In the genomic region with DNA sequence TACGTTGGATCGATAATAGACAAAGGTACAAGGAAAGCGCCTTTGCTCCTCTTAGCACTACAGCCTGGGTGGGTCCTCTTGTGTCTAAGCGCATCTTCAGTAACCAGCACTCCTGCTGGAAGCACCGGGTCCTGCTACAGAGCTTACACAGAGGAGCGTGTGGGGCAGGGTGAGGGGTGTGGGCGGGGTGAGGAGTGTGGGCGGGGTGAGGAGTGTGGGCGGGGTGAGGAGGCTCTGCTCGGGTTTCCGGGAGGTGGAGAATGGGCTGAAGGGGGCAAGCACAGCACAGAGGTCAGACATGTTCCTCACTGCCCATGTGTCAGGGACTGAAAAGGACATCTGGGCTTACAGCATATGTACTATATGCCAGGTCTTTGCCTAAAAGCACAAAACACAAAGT, we compare ENCODE assay signal across 8 mouse cellular contexts. TPM values are rescaled to one million over a fixed set of nuclear protein-coding genes. Genes with fewer than 3 reads are reported as not detected.
DNase-seq lines count a peak whose midpoint lies in the region; ATAC-seq and TF ChIP-seq lines count a peak whose summit lies in the region.

No protein-coding gene starts in this region.

- peak; percentile 80 for ATAC-seq in heart, embryonic 16.5 days (replicated peaks; ENCODE audit: extremely low read depth, insufficient read depth, low FRiP score)
- peak; percentile 94 for ATAC-seq in granulocyte monocyte progenitor cell, adult 5-6 weeks (replicated peaks; ENCODE audit: poor library complexity, severe bottlenecking)
- peak; percentile 99 for ATAC-seq in liver, embryonic 12.5 days
- no peak for ATAC-seq in monocyte, adult 5-6 weeks (replicated peaks; ENCODE audit: insufficient number of reproducible peaks, low FRiP score, low TSS enrichment, poor library complexity, severe bottlenecking)

- H3K27ac ChIP-seq in heart, embryonic 16.5 days (ENCODE audit: low read length): no peak overlapping the region
- H3K27ac ChIP-seq in bone marrow, adult 2 months (ENCODE audit: control insufficient read depth, insufficient read depth, low read depth, low read length, poor library complexity): no peak overlapping the region
- peak overlapping the region; percentile 67 for H3K27ac ChIP-seq in liver, embryonic 12.5 days

- H3K4me1 ChIP-seq in heart, embryonic 16.5 days (ENCODE audit: control insufficient read depth, insufficient read depth, low read length): 0 out of 2 replicates have a peak, but pooled peaks cover 2% of the 10 kb centered on the region
- no peaks in the 10 kb centered on the region for H3K4me1 ChIP-seq in bone marrow, adult 2 months (ENCODE audit: control insufficient read depth, insufficient read depth, low read length)
- H3K4me1 ChIP-seq in liver, embryonic 12.5 days: peaks cover 42% of the 10 kb centered on the region

- peaks cover 35% of the 10 kb centered on the region for H3K36me3 ChIP-seq in heart, embryonic 16.5 days (ENCODE audit: control insufficient read depth, insufficient read depth)
- H3K36me3 ChIP-seq in liver, embryonic 12.5 days: peaks cover 75% of the 10 kb centered on the region

- H3K4me3 ChIP-seq in heart, embryonic 16.5 days (ENCODE audit: low read length): no peak overlapping the region
- H3K4me3 ChIP-seq in bone marrow, adult 2 months (replicated peaks; ENCODE audit: control insufficient read depth, low read depth, low read length): no peak overlapping the region
- no peak overlapping the region for H3K4me3 ChIP-seq in liver, embryonic 12.5 days

- TF ChIP-seq POLR2A in bone marrow, adult 2 months (IDR thresholded peaks at IDR 0.05; ENCODE audit: borderline replicate concordance, control insufficient read depth, low read depth, low read length): no peak

- no peaks in the 10 kb centered on the region for H3K27me3 ChIP-seq in heart, embryonic 16.5 days (ENCODE audit: control insufficient read depth, insufficient read depth, low read length)
- no peaks in the 10 kb centered on the region for H3K27me3 ChIP-seq in liver, embryonic 12.5 days (replicated peaks)

- H3K9ac ChIP-seq in heart, embryonic 16.5 days (ENCODE audit: low read length): no peak overlapping the region
- H3K9ac ChIP-seq in liver, embryonic 12.5 days: 0 out of 2 replicates have a peak overlapping the region, but pooled peaks have one; percentile 14

- DNase-seq in heart, adult 11 months: no peak
- DNase-seq in naive thymus-derived CD4-positive, alpha-beta T cell, adult 2 months (ENCODE audit: low read depth): peak; percentile 16
- DNase-seq in frontal cortex, postnatal 25 days (ENCODE audit: low spot score in 2 of 2): no peak

- TF ChIP-seq CTCF in bone marrow, adult 2 months (IDR thresholded peaks at IDR 0.05; ENCODE audit: control insufficient read depth, insufficient read depth, low read length): 0 out of 2 replicates have a peak, but pooled peaks have one; percentile 10

- H3K4me2 ChIP-seq in heart, embryonic 16.5 days (ENCODE audit: low read depth, low read length): no peak overlapping the region
- H3K4me2 ChIP-seq in liver, embryonic 12.5 days: peak overlapping the region; percentile 17

- no peaks in the 10 kb centered on the region for H3K9me3 ChIP-seq in heart, embryonic 16.5 days (replicated peaks; ENCODE audit: control insufficient read depth, low read length)
- no peaks in the 10 kb centered on the region for H3K9me3 ChIP-seq in liver, embryonic 12.5 days (replicated peaks)

- 35% methylated on average over 11 of the region's 11 CpGs for WGBS in heart, embryonic 16.5 days
- WGBS in bone marrow, adult 2 months: 47% methylated on average over 11 of the region's 11 CpGs
- WGBS in liver, embryonic 12.5 days (ENCODE audit: insufficient replicate concordance): 18% methylated on average over 11 of the region's 11 CpGs

RNA-seq across cellular contexts. Expression of a gene that starts 30.9 kb away (rescaled TPM):
- polyA plus RNA-seq in heart, embryonic 16.5 days (2015; fragmentation: Nextera tagmentation; extraction: Ambion mirVana): 144 and 148 TPM in 2 replicates
- 115 and 118 TPM in 2 replicates for polyA plus RNA-seq in bone marrow, adult 2 months (2011; ENCODE audit: insufficient read depth, insufficient read length, low replicate concordance, missing spikeins)
- 34.9 and 35.1 TPM in 2 replicates for total RNA-seq in granulocyte monocyte progenitor cell, adult 5-6 weeks (2014; fragmentation: Nextera tagmentation)
- 18.2 and 26.6 TPM in 2 replicates for total RNA-seq in granulocyte monocyte progenitor cell, adult 5-6 weeks (2017)
- polyA plus RNA-seq in liver, embryonic 12.5 days (2016; fragmentation: Nextera tagmentation; extraction: Ambion mirVana): 88.6 and 88.7 TPM in 2 replicates
- total RNA-seq in monocyte, adult 5-6 weeks (2017): 162 to 219 TPM (median 198 TPM) in 3 replicates
